In the genomic region with DNA sequence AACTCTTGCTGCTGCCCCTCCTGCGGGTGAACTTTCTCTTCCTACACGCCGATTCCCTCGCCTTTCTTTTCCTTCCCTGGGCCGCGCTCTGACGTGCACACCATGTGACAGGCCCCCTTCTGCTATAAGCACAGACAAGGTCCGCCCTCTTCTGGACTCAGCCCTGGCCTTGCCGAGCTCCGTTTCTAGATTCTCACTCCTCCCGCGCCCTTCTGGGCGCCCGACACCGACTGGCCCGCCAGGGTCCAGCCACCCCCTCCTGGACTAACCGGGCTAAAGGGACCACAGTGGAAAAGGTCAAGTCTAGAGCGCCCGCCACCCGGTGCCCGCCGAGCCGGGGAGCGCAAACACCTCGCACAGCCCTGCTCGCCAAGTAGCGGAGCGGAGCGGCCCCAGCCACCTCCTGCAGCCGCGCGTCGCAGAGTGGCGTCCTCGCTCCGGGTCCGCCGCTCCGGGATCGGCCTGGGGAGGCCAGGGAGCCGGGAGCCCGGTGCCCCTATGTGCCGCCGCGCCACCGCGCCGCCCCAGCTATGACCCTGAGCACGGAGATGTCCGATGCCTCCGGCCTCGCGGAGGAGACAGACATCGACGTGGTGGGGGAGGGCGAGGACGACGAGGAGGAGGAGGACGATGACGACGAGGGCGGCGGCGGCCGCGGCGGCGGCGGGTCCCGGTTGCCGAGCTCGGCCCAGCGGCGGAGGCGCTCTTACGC, we compare ENCODE assay signal across 8 mouse cellular contexts. TPM values are rescaled to one million over a fixed set of nuclear protein-coding genes. Genes with fewer than 3 reads are reported as not detected.
DNase-seq lines count a peak whose midpoint lies in the region; ATAC-seq and TF ChIP-seq lines count a peak whose summit lies in the region.

A gene (plus strand): TSS at position 153 of the 712 bp plus-strand sequence.

- H3K27ac ChIP-seq in forebrain, embryonic 10.5 days = peak within 1 kb of the TSS; percentile 90
- 0 out of 2 replicates have a peak within 1 kb of the TSS, but pooled peaks have one; percentile 53 for H3K27ac ChIP-seq in hindbrain, embryonic 11.5 days (ENCODE audit: low read depth, low read length)
- H3K27ac ChIP-seq in limb, embryonic 14.5 days (replicated peaks; ENCODE audit: low read depth, low read length) = no peak within 1 kb of the TSS
- peak within 1 kb of the TSS; percentile 58 for H3K27ac ChIP-seq in midbrain, embryonic 12.5 days (replicated peaks)

- no peaks in the 10 kb centered on the region for H3K36me3 ChIP-seq in forebrain, embryonic 10.5 days (replicated peaks)
- H3K36me3 ChIP-seq in hindbrain, embryonic 11.5 days (ENCODE audit: control insufficient read depth, insufficient read depth, low read length) = no peaks in the 10 kb centered on the region
- H3K36me3 ChIP-seq in limb, embryonic 14.5 days (ENCODE audit: control insufficient read depth, insufficient read depth, low read length) = no peaks in the 10 kb centered on the region
- H3K36me3 ChIP-seq in midbrain, embryonic 12.5 days = no peaks in the 10 kb centered on the region

- ATAC-seq in hindbrain, embryonic 11.5 days (ENCODE audit: low FRiP score) = peak; percentile 87
- ATAC-seq in limb, embryonic 14.5 days (ENCODE audit: low FRiP score, low read depth) = peak; percentile 88
- ATAC-seq in midbrain, embryonic 12.5 days (ENCODE audit: low FRiP score, low read depth) = peak; percentile 87
- no peak for ATAC-seq in frontal cortex, adult (ENCODE audit: low TSS enrichment)

- H3K9me3 ChIP-seq in forebrain, embryonic 10.5 days = no peaks in the 10 kb centered on the region
- no peaks in the 10 kb centered on the region for H3K9me3 ChIP-seq in hindbrain, embryonic 11.5 days (ENCODE audit: control insufficient read depth, low read length)
- H3K9me3 ChIP-seq in limb, embryonic 14.5 days (ENCODE audit: control insufficient read depth, low read length) = no peaks in the 10 kb centered on the region
- H3K9me3 ChIP-seq in midbrain, embryonic 12.5 days = no peaks in the 10 kb centered on the region

- peaks cover 47% of the 10 kb centered on the region for H3K4me1 ChIP-seq in forebrain, embryonic 10.5 days
- H3K4me1 ChIP-seq in hindbrain, embryonic 11.5 days (replicated peaks; ENCODE audit: control insufficient read depth, insufficient read depth, low read length) = peaks cover 15% of the 10 kb centered on the region
- H3K4me1 ChIP-seq in limb, embryonic 14.5 days (ENCODE audit: control insufficient read depth, insufficient read depth, low read length) = peaks cover 5% of the 10 kb centered on the region; the same call in 1 of the 2 replicates
- peaks cover 32% of the 10 kb centered on the region for H3K4me1 ChIP-seq in midbrain, embryonic 12.5 days

- peaks cover 100% of the 10 kb centered on the region for H3K27me3 ChIP-seq in forebrain, embryonic 10.5 days (ENCODE audit: poor library complexity, severe bottlenecking)
- peaks cover 74% of the 10 kb centered on the region for H3K27me3 ChIP-seq in hindbrain, embryonic 11.5 days (ENCODE audit: control insufficient read depth, insufficient read depth, low read length)
- H3K27me3 ChIP-seq in limb, embryonic 14.5 days (ENCODE audit: control insufficient read depth, insufficient read depth, low read length) = peaks cover 86% of the 10 kb centered on the region
- peaks cover 87% of the 10 kb centered on the region for H3K27me3 ChIP-seq in midbrain, embryonic 12.5 days

- peak within 1 kb of the TSS; percentile 74 for H3K4me2 ChIP-seq in hindbrain, embryonic 11.5 days (replicated peaks; ENCODE audit: low read depth, low read length)
- peak within 1 kb of the TSS; percentile 80 for H3K4me2 ChIP-seq in limb, embryonic 14.5 days (replicated peaks; ENCODE audit: low read depth, low read length, severe bottlenecking)
- peak within 1 kb of the TSS; percentile 71 for H3K4me2 ChIP-seq in midbrain, embryonic 12.5 days (replicated peaks)

- DNase-seq in B cell, adult 2 months = peak; percentile 37
- peak; percentile 78 for DNase-seq in Muller cell, postnatal 12 days (ENCODE audit: inconsistent ontology term)
- peak; percentile 86 for DNase-seq in forebrain, embryonic 10.5 days (ENCODE audit: extremely low spot score, low spot score)
- peak; percentile 78 for DNase-seq in hindbrain, embryonic 11.5 days (ENCODE audit: low spot score)
- no peak for DNase-seq in limb, embryonic 14.5 days (ENCODE audit: low spot score)
- peak; percentile 6 to 21 for DNase-seq in thymus, postnatal 36 days

- no peak for TF ChIP-seq POLR2A in limb, embryonic 14.5 days (IDR thresholded peaks at IDR 0.05; ENCODE audit: borderline replicate concordance, extremely low read depth, insufficient read depth, insufficient read length)

- H3K9ac ChIP-seq in hindbrain, embryonic 11.5 days (ENCODE audit: low read depth, low read length) = peak within 1 kb of the TSS; percentile 58
- peak within 1 kb of the TSS; percentile 45 for H3K9ac ChIP-seq in limb, embryonic 14.5 days (ENCODE audit: low read depth, low read length, severe bottlenecking)
- H3K9ac ChIP-seq in midbrain, embryonic 12.5 days (replicated peaks) = peak within 1 kb of the TSS; percentile 63

- peak within 1 kb of the TSS; percentile 65 for H3K4me3 ChIP-seq in forebrain, embryonic 10.5 days
- H3K4me3 ChIP-seq in hindbrain, embryonic 11.5 days (ENCODE audit: low read depth, low read length) = peak within 1 kb of the TSS; percentile 46
- peak within 1 kb of the TSS; percentile 46 for H3K4me3 ChIP-seq in limb, embryonic 14.5 days (replicated peaks; ENCODE audit: low read length)
- peak within 1 kb of the TSS; percentile 52 for H3K4me3 ChIP-seq in midbrain, embryonic 12.5 days

- WGBS in forebrain, embryonic 10.5 days = under 1% methylated on average over 76 of the region's 76 CpGs
- WGBS in hindbrain, embryonic 11.5 days = under 1% methylated on average over 56 of the region's 76 CpGs
- WGBS in limb, embryonic 14.5 days = under 1% methylated on average over 29 of the region's 76 CpGs
- WGBS in midbrain, embryonic 12.5 days = under 1% methylated on average over 59 of the region's 76 CpGs

RNA-seq across cellular contexts. Expression of the gene that starts here (rescaled TPM):
- polyA plus RNA-seq in forebrain, embryonic 10.5 days (2016; fragmentation: Nextera tagmentation; extraction: Ambion mirVana) = 2.9 and 3.1 TPM in 2 replicates
- polyA plus RNA-seq in hindbrain, embryonic 11.5 days (2014; fragmentation: Nextera tagmentation; extraction: Ambion mirVana) = 4.6 and 5.0 TPM in 2 replicates
- 0.89 and 1.0 TPM in 2 replicates for polyA plus RNA-seq in limb, embryonic 14.5 days (2012; rRNA removed)
- polyA plus RNA-seq in limb, embryonic 14.5 days (2014; fragmentation: Nextera tagmentation; extraction: Ambion mirVana) = 0.32 and 0.46 TPM in 2 replicates
- polyA plus RNA-seq in midbrain, embryonic 12.5 days (2016; fragmentation: Nextera tagmentation; extraction: Ambion mirVana) = 5.2 and 6.0 TPM in 2 replicates
